Mouse (Mus musculus): ENCODE measurements around the gene Mylk4. TPM values are rescaled to one million over a fixed set of nuclear protein-coding genes. Genes with fewer than 3 reads are reported as not detected.

The Mylk4 gene
- polyA plus RNA-seq, 1 experiment from 2014 or later: 0.12 TPM

- Histone ChIP-seq H3K27me3 (replicated peaks; ENCODE audit: control insufficient read depth, insufficient read depth, low read length) (no peaks in the 10 kb centered on the region), H3K4me3 (ENCODE audit: low read depth, low read length) (no peak overlapping the region), H3K4me1 (replicated peaks; ENCODE audit: control insufficient read depth, insufficient read depth, low read length) (no peaks in the 10 kb centered on the region), H3K9me3 (ENCODE audit: control insufficient read depth, low read length) (no peaks in the 10 kb centered on the region), H3K4me2 (no peak overlapping the region), H3K27ac (ENCODE audit: low read depth, low read length) (no peak overlapping the region), H3K36me3 (ENCODE audit: control insufficient read depth, insufficient read depth, low read length) (no peaks in the 10 kb centered on the region), H3K9ac (ENCODE audit: low read depth, low read length) (no peak overlapping the region)
- DNase-seq (ENCODE audit: low spot score) (no peak), ATAC-seq (replicated peaks; ENCODE audit: low FRiP score) (no peak)
- 52% methylated on average over 3 of the region's 3 CpGs for WGBS
Observed at GRCm38 (mm10) chr13:32719284-32719683, 64.5 kb downstream of the Mylk4 start.

- H3K4me2 ChIP-seq: no peak overlapping the region
- 73% methylated on average over 5 of the region's 5 CpGs for WGBS
- H3K27ac ChIP-seq (ENCODE audit: low read depth, low read length): no peak overlapping the region
Observed at GRCm38 (mm10) chr13:32717709-32718108, 66.0 kb downstream of the Mylk4 start.

GRCm38 (mm10) chr13:32712568-32712967 lies 71.2 kb downstream of the Mylk4 start:
- Histone ChIP-seq H3K27ac (ENCODE audit: low read depth, low read length) (no peak overlapping the region), H3K4me1 (replicated peaks; ENCODE audit: control insufficient read depth, insufficient read depth, low read length) (no peaks in the 10 kb centered on the region), H3K9me3 (ENCODE audit: control insufficient read depth, low read length) (no peaks in the 10 kb centered on the region), H3K36me3 (ENCODE audit: control insufficient read depth, insufficient read depth, low read length) (no peaks in the 10 kb centered on the region), H3K4me3 (ENCODE audit: low read depth, low read length) (no peak overlapping the region), H3K9ac (ENCODE audit: low read depth, low read length) (no peak overlapping the region), H3K4me2 (no peak overlapping the region), H3K27me3 (replicated peaks; ENCODE audit: control insufficient read depth, insufficient read depth, low read length) (no peaks in the 10 kb centered on the region)
- ATAC-seq (replicated peaks; ENCODE audit: low FRiP score): no peak
- DNase-seq (ENCODE audit: low spot score): no peak
- WGBS: 73% methylated on average over 3 of the region's 3 CpGs

More at GRCm38 (mm10) chr13:32717709-32718108, 66.0 kb downstream of the Mylk4 start:
- H3K9ac ChIP-seq (ENCODE audit: low read depth, low read length): no peak overlapping the region
- DNase-seq (ENCODE audit: low spot score) (no peak), ATAC-seq (replicated peaks; ENCODE audit: low FRiP score) (no peak)
- H3K4me1 ChIP-seq (replicated peaks; ENCODE audit: control insufficient read depth, insufficient read depth, low read length): no peaks in the 10 kb centered on the region
- no peaks in the 10 kb centered on the region for H3K27me3 ChIP-seq (replicated peaks; ENCODE audit: control insufficient read depth, insufficient read depth, low read length)
- no peaks in the 10 kb centered on the region for H3K9me3 ChIP-seq (ENCODE audit: control insufficient read depth, low read length)
- H3K36me3 ChIP-seq (ENCODE audit: control insufficient read depth, insufficient read depth, low read length): no peaks in the 10 kb centered on the region
- H3K4me3 ChIP-seq (ENCODE audit: low read depth, low read length): no peak overlapping the region

- DNase-seq (ENCODE audit: low spot score) (no peak), ATAC-seq (replicated peaks; ENCODE audit: low FRiP score) (no peak)
- no peak overlapping the region for H3K9ac ChIP-seq (ENCODE audit: low read depth, low read length)
- H3K27me3 ChIP-seq (replicated peaks; ENCODE audit: control insufficient read depth, insufficient read depth, low read length): no peaks in the 10 kb centered on the region
- H3K4me3 ChIP-seq (ENCODE audit: low read depth, low read length): no peak overlapping the region
- WGBS: 77% methylated on average over 2 of the region's 2 CpGs
- no peak overlapping the region for H3K4me2 ChIP-seq
- no peaks in the 10 kb centered on the region for H3K4me1 ChIP-seq (replicated peaks; ENCODE audit: control insufficient read depth, insufficient read depth, low read length)
- no peaks in the 10 kb centered on the region for H3K9me3 ChIP-seq (ENCODE audit: control insufficient read depth, low read length)
- no peak overlapping the region for H3K27ac ChIP-seq (ENCODE audit: low read depth, low read length)
- no peaks in the 10 kb centered on the region for H3K36me3 ChIP-seq (ENCODE audit: control insufficient read depth, insufficient read depth, low read length)
Observed at GRCm38 (mm10) chr13:32707894-32708293, 75.9 kb downstream of the Mylk4 start.

GRCm38 (mm10) chr13:32706651-32707288 lies 77.0 kb downstream of the Mylk4 start:
- no peak overlapping the region for H3K27ac ChIP-seq (ENCODE audit: low read depth, low read length)
- DNase-seq (ENCODE audit: low spot score) (no peak), ATAC-seq (replicated peaks; ENCODE audit: low FRiP score) (no peak)
- no peaks in the 10 kb centered on the region for H3K27me3 ChIP-seq (replicated peaks; ENCODE audit: control insufficient read depth, insufficient read depth, low read length)
- no peaks in the 10 kb centered on the region for H3K9me3 ChIP-seq (ENCODE audit: control insufficient read depth, low read length)
- no peaks in the 10 kb centered on the region for H3K36me3 ChIP-seq (ENCODE audit: control insufficient read depth, insufficient read depth, low read length)
- no peaks in the 10 kb centered on the region for H3K4me1 ChIP-seq (replicated peaks; ENCODE audit: control insufficient read depth, insufficient read depth, low read length)
- no peak overlapping the region for H3K9ac ChIP-seq (ENCODE audit: low read depth, low read length)
- no peak overlapping the region for H3K4me3 ChIP-seq (ENCODE audit: low read depth, low read length)
- WGBS: 47% methylated on average over 10 of the region's 10 CpGs
- no peak overlapping the region for H3K4me2 ChIP-seq

GRCm38 (mm10) chr13:32705315-32705714 lies 78.4 kb downstream of the Mylk4 start:
- H3K27ac ChIP-seq (ENCODE audit: low read depth, low read length): no peak overlapping the region
- no peak for DNase-seq (ENCODE audit: low spot score)
- H3K36me3 ChIP-seq (ENCODE audit: control insufficient read depth, insufficient read depth, low read length): no peaks in the 10 kb centered on the region
- no peaks in the 10 kb centered on the region for H3K4me1 ChIP-seq (replicated peaks; ENCODE audit: control insufficient read depth, insufficient read depth, low read length)
- H3K27me3 ChIP-seq (replicated peaks; ENCODE audit: control insufficient read depth, insufficient read depth, low read length): no peaks in the 10 kb centered on the region
- H3K9ac ChIP-seq (ENCODE audit: low read depth, low read length): no peak overlapping the region
- H3K9me3 ChIP-seq (ENCODE audit: control insufficient read depth, low read length): no peaks in the 10 kb centered on the region
- WGBS: 66% methylated on average over 1 of the region's 1 CpGs
- H3K4me2 ChIP-seq: no peak overlapping the region
- no peak overlapping the region for H3K4me3 ChIP-seq (ENCODE audit: low read depth, low read length)
- no peak for ATAC-seq (replicated peaks; ENCODE audit: low FRiP score)

- no peaks in the 10 kb centered on the region for H3K9me3 ChIP-seq (ENCODE audit: control insufficient read depth, low read length)
- no peaks in the 10 kb centered on the region for H3K36me3 ChIP-seq (ENCODE audit: control insufficient read depth, insufficient read depth, low read length)
- no peak overlapping the region for H3K27ac ChIP-seq (ENCODE audit: low read depth, low read length)
- H3K4me3 ChIP-seq (ENCODE audit: low read depth, low read length): no peak overlapping the region
- 82% methylated on average over 2 of the region's 2 CpGs for WGBS
- H3K4me1 ChIP-seq (replicated peaks; ENCODE audit: control insufficient read depth, insufficient read depth, low read length): no peaks in the 10 kb centered on the region
- H3K9ac ChIP-seq (ENCODE audit: low read depth, low read length): no peak overlapping the region
- ATAC-seq (replicated peaks; ENCODE audit: low FRiP score): no peak
- no peak for DNase-seq (ENCODE audit: low spot score)
- no peaks in the 10 kb centered on the region for H3K27me3 ChIP-seq (replicated peaks; ENCODE audit: control insufficient read depth, insufficient read depth, low read length)
- no peak overlapping the region for H3K4me2 ChIP-seq
Observed at GRCm38 (mm10) chr13:32704911-32705310, 78.8 kb downstream of the Mylk4 start.

- H3K9me3 ChIP-seq (ENCODE audit: control insufficient read depth, low read length): no peaks in the 10 kb centered on the region
- H3K27ac ChIP-seq (ENCODE audit: low read depth, low read length): no peak overlapping the region
- no peak overlapping the region for H3K4me3 ChIP-seq (ENCODE audit: low read depth, low read length)
- DNase-seq (ENCODE audit: low spot score): no peak
- no peak overlapping the region for H3K9ac ChIP-seq (ENCODE audit: low read depth, low read length)
- H3K4me2 ChIP-seq: no peak overlapping the region
- no peaks in the 10 kb centered on the region for H3K27me3 ChIP-seq (replicated peaks; ENCODE audit: control insufficient read depth, insufficient read depth, low read length)
- no peaks in the 10 kb centered on the region for H3K4me1 ChIP-seq (replicated peaks; ENCODE audit: control insufficient read depth, insufficient read depth, low read length)
- H3K36me3 ChIP-seq (ENCODE audit: control insufficient read depth, insufficient read depth, low read length): no peaks in the 10 kb centered on the region
- WGBS: 88% methylated on average over 1 of the region's 1 CpGs
- ATAC-seq (replicated peaks; ENCODE audit: low FRiP score): no peak
Observed at GRCm38 (mm10) chr13:32701564-32701963, 82.2 kb downstream of the Mylk4 start.

GRCm38 (mm10) chr13:32699376-32699775 lies 84.4 kb downstream of the Mylk4 start:
- Histone ChIP-seq H3K27me3 (replicated peaks; ENCODE audit: control insufficient read depth, insufficient read depth, low read length) (no peaks in the 10 kb centered on the region), H3K4me2 (no peak overlapping the region), H3K27ac (ENCODE audit: low read depth, low read length) (no peak overlapping the region), H3K9me3 (ENCODE audit: control insufficient read depth, low read length) (no peaks in the 10 kb centered on the region), H3K4me1 (replicated peaks; ENCODE audit: control insufficient read depth, insufficient read depth, low read length) (no peaks in the 10 kb centered on the region), H3K9ac (ENCODE audit: low read depth, low read length) (no peak overlapping the region), H3K36me3 (ENCODE audit: control insufficient read depth, insufficient read depth, low read length) (no peaks in the 10 kb centered on the region), H3K4me3 (ENCODE audit: low read depth, low read length) (no peak overlapping the region)
- no peak for ATAC-seq (replicated peaks; ENCODE audit: low FRiP score)
- WGBS: 92% methylated on average over 1 of the region's 1 CpGs
- no peak for DNase-seq (ENCODE audit: low spot score)

All from liver, embryonic 11.5 days (tissue).